Mouse (Mus musculus): Measurements from ENCODE around the gene Pwwp2b. TPM values are rescaled to one million over a fixed set of nuclear protein-coding genes. Genes with fewer than 3 reads are reported as not detected.
A peak's percentile ranks its signal among the peaks of the same experiment; 100 is the strongest.

Gene Pwwp2b
- total RNA-seq, 1 experiment from 2014 or later, result 25.4 TPM

GRCm38 (mm10) chr7:139224070-139224469, 24.2 kb upstream of the Pwwp2b start:
- no peak for DNase-seq

- no peak for DNase-seq
Observed at GRCm38 (mm10) chr7:139224725-139225124, 23.6 kb upstream of the Pwwp2b start.

GRCm38 (mm10) chr7:139226416-139226815, 21.9 kb upstream of the Pwwp2b start:
- DNase-seq, result no peak

- DNase-seq, result no peak
Observed at GRCm38 (mm10) chr7:139228447-139229171, 19.7 kb upstream of the Pwwp2b start.

- no peak for DNase-seq
Observed at GRCm38 (mm10) chr7:139229837-139230236, 18.4 kb upstream of the Pwwp2b start.

- no peak for DNase-seq
Observed at GRCm38 (mm10) chr7:139230241-139230640, 18.0 kb upstream of the Pwwp2b start.

- DNase-seq, result peak; percentile 89
Observed at GRCm38 (mm10) chr7:139233714-139234113, 14.6 kb upstream of the Pwwp2b start.

GRCm38 (mm10) chr7:139234426-139235188, 13.7 kb upstream of the Pwwp2b start:
- peak; percentile 43 for DNase-seq

GRCm38 (mm10) chr7:139235651-139236358, 12.5 kb upstream of the Pwwp2b start:
- DNase-seq, result no peak

- no peak for DNase-seq
Observed at GRCm38 (mm10) chr7:139239432-139239831, 8.8 kb upstream of the Pwwp2b start.

GRCm38 (mm10) chr7:139246086-139246485, 2.2 kb upstream of the Pwwp2b start:
- peak; percentile 35 for DNase-seq

GRCm38 (mm10) chr7:139246931-139247880, 1.1 kb upstream of the Pwwp2b start:
- peak; percentile 54 for DNase-seq

GRCm38 (mm10) chr7:139248615-139249405, 528 bp downstream of the Pwwp2b start:
- DNase-seq, result peak; percentile 54

- no peak for DNase-seq
Observed at GRCm38 (mm10) chr7:139249406-139250210, 1.3 kb downstream of the Pwwp2b start.

- peak; percentile 62 for DNase-seq
Observed at GRCm38 (mm10) chr7:139251881-139252301, 3.6 kb downstream of the Pwwp2b start.

GRCm38 (mm10) chr7:139252566-139252965, 4.3 kb downstream of the Pwwp2b start:
- peak; percentile 36 for DNase-seq

GRCm38 (mm10) chr7:139252986-139253385, 4.7 kb downstream of the Pwwp2b start:
- DNase-seq, result peak; percentile 50

- DNase-seq, result no peak
Observed at GRCm38 (mm10) chr7:139253462-139253861, 5.2 kb downstream of the Pwwp2b start.

- no peak for DNase-seq
Observed at GRCm38 (mm10) chr7:139254626-139255025, 6.3 kb downstream of the Pwwp2b start.

All from adrenal gland, postnatal 25 days (tissue).